Mouse (Mus musculus) macrophage (primary cell): ENCODE measurements around the gene Ctdnep1. TPM values are rescaled to one million over a fixed set of nuclear protein-coding genes. Genes with fewer than 3 reads are reported as not detected.
A peak's percentile ranks its signal among the peaks of the same experiment; 100 is the strongest.

Experiments used
- H3K27ac ChIP-seq: fragments of 350-480 bp; formaldehyde crosslinking; 2 replicates; pipeline ENCODE4 v1.9.0; 2021
- H3K36me3 ChIP-seq: fragments of 350-480 bp; formaldehyde crosslinking; 2 replicates; pipeline ENCODE4 v1.9.0; 2021; ENCODE audit errors: inconsistent target
- H3K4me3 ChIP-seq: fragments of 350-480 bp; formaldehyde crosslinking; 2 replicates; pipeline ENCODE4 v1.9.0; 2021; ENCODE audit errors: inconsistent target
- H3K79me2 ChIP-seq: fragments of 350-480 bp; formaldehyde crosslinking; 2 replicates; pipeline ENCODE4 v1.9.0; 2021; ENCODE audit errors: inconsistent target
- WGBS: methylation state at CpG from one replicate; pipeline ENCODE4 v1.1.7; 2026; ENCODE audit warnings: inconsistent platforms; ENCODE audit not compliant: missing documents; 5-methylcytosine and 5-hydroxymethylcytosine counted together
- polyA plus RNA-seq: library from polyadenylated mRNA; stranded (reverse); fragments of 250-400 nt; gene quantifications from 3 replicates; pipeline ENCODE4 v1.2.4, GENCODE M21; 2018; ENCODE audit warnings: inconsistent platforms
- total RNA-seq, 78 experiments: library from RNA; depleted of rRNA; stranded (reverse); fragments of 250-400 nt; gene quantifications; 1 replicate in 9 of 78; 2 replicates in 24 of 78; 3 replicates in 43 of 78; 4 replicates in 2 of 78; pipeline ENCODE4 v1.2.4; 2018; ENCODE audit warnings: inconsistent platforms in 56 of 78

Ctdnep1 gene
- total RNA-seq (2018; cell fraction: chromatin; rRNA removed): 10 to 100 TPM; 44.9 to 99.7 (median 80.2) TPM
- total RNA-seq (2018; cell fraction: cytosol; rRNA removed): 100 to 1,000 TPM; 127 to 196 (median 168) TPM
- 100 to 1,000 TPM in 24 of 26 experiments, 10 to 100 TPM in 2; 92.4 to 166 (median 127) TPM for total RNA-seq (2018; cell fraction: nucleus; rRNA removed)
- polyA plus RNA-seq: 102 to 235 TPM (median 115 TPM) in 3 replicates

GRCm38 (mm10) chr11:69981141-69981762 is at the start of gene Ctdnep1:
Gene Ctdnep1, plus strand, starts transcription at chr11:69981156.
- Histone ChIP-seq H3K4me3 (peak within 1 kb of the TSS; percentile 97), H3K36me3 (peaks cover 31% of the 10 kb centered on the region), H3K79me2 (peaks cover 68% of the 10 kb centered on the region), H3K27ac (peak within 1 kb of the TSS; percentile 70)
- 0% methylated on average over 41 of the region's 43 CpGs for WGBS

DNA sequence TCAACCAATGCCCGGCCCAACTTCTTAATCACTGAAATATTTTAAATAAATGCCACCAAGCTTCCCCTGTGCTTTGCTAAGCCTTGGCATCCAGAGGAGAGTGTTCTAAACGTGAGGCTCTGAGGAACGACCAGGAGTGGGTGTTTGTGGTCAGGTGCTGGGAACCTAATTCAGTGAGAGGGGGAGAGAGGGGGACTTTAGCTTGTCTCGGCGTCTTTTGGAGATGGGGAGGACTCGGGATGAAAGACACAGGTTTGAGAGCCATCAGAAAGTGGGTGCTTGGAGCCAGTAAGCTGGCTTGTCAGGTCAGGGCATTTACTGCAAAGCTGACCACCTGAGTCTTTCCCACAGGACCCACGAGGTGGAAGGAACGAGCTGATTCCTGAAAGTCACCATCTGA is 49.2 kb upstream of the Ctdnep1 start:
- peak overlapping the region; percentile 33; the same call in 1 of the 2 replicates for H3K27ac ChIP-seq

GRCm38 (mm10) chr11:69932254-69932653 is 48.7 kb upstream of the Ctdnep1 start:
- Histone ChIP-seq H3K36me3 (no peaks in the 10 kb centered on the region), H3K4me3 (no peak overlapping the region), H3K79me2 (no peaks in the 10 kb centered on the region), H3K27ac (no peak overlapping the region)
- WGBS: 72% methylated on average over 3 of the region's 3 CpGs

More for the DNA sequence above, 49.2 kb upstream of the Ctdnep1 start:
- H3K4me3 ChIP-seq: no peak overlapping the region
- WGBS: 28% methylated on average over 7 of the region's 8 CpGs
- H3K36me3 ChIP-seq: no peaks in the 10 kb centered on the region
- no peaks in the 10 kb centered on the region for H3K79me2 ChIP-seq

GRCm38 (mm10) chr11:69933066-69933465 is 47.9 kb upstream of the Ctdnep1 start:
- no peaks in the 10 kb centered on the region for H3K36me3 ChIP-seq
- H3K4me3 ChIP-seq: no peak overlapping the region
- 71% methylated on average over 4 of the region's 4 CpGs for whole genome bisulfite sequencing
- H3K79me2 ChIP-seq: no peaks in the 10 kb centered on the region
- no peak overlapping the region for H3K27ac ChIP-seq

DNA sequence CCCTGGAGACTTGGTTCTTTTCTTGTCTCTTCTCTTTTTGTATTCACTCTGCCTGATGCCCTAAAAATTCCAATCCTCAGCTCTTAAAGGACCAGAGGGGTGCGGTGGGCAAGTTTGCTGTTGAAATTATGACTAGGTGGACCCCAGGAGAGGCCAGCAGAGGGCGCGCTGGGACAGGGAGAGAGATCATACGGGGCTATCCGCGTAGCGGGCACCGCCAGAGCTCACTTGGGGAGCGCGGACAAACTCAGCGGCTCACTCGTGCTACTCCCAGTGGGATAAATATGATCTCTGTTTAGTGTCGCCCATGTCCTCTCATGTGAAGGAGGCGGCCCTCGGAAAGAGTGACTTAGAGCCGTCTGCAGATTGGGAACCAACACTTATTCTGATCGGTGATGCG is 46.8 kb upstream of the Ctdnep1 start:
- no peaks in the 10 kb centered on the region for H3K36me3 ChIP-seq
- no peaks in the 10 kb centered on the region for H3K79me2 ChIP-seq
- no peak overlapping the region for H3K27ac ChIP-seq
- 2% methylated on average over 17 of the region's 18 CpGs for WGBS
- no peak overlapping the region for H3K4me3 ChIP-seq

- Histone ChIP-seq H3K4me3 (no peak overlapping the region), H3K79me2 (no peaks in the 10 kb centered on the region), H3K27ac (no peak overlapping the region), H3K36me3 (no peaks in the 10 kb centered on the region)
- WGBS: 22% methylated on average over 6 of the region's 6 CpGs
Measured at GRCm38 (mm10) chr11:69934681-69935080, 46.3 kb upstream of the Ctdnep1 start.

- 2% methylated on average over 62 of the region's 62 CpGs for WGBS
- H3K27ac ChIP-seq: no peak within 1 kb of the TSS
- H3K36me3 ChIP-seq: no peaks in the 10 kb centered on the region
- no peak within 1 kb of the TSS for H3K4me3 ChIP-seq
- H3K79me2 ChIP-seq: no peaks in the 10 kb centered on the region
Measured at GRCm38 (mm10) chr11:69935137-69935879, 45.6 kb upstream of the Ctdnep1 start, which contains the start of gene Ybx2. Gene Ybx2, plus strand, starts transcription at chr11:69935796.

GRCm38 (mm10) chr11:69936156-69936555 is 44.8 kb upstream of the Ctdnep1 start:
- no peak overlapping the region for H3K27ac ChIP-seq
- 2% methylated on average over 25 of the region's 30 CpGs for WGBS
- H3K4me3 ChIP-seq: no peak overlapping the region
- no peaks in the 10 kb centered on the region for H3K79me2 ChIP-seq
- no peaks in the 10 kb centered on the region for H3K36me3 ChIP-seq

- Histone ChIP-seq H3K79me2 (no peaks in the 10 kb centered on the region), H3K4me3 (no peak overlapping the region), H3K27ac (no peak overlapping the region), H3K36me3 (no peaks in the 10 kb centered on the region)
- 74% methylated on average over 8 of the region's 9 CpGs for WGBS
Measured at GRCm38 (mm10) chr11:69936714-69937347, 44.1 kb upstream of the Ctdnep1 start.

DNA sequence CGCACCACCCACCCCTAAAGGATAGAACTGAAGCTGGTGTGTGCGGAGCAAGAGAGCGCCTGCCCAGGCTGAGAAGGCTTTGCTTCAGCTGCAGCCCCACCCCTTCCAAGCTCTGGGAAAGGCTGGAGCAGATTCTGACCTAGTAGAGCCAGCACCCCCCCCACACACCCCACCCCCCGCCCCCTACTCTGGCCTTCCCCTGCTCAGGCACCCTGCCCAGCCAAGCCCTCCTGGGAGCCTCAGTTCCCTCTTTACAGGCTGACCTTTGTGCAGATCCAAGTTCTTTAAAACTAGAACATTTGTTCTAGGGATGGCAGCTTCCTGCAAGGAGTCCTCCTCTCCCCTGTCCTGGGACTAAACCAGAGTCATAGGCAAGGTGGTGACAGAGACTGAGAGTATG is 43.6 kb upstream of the Ctdnep1 start:
- Histone ChIP-seq H3K27ac (no peak overlapping the region), H3K4me3 (no peak overlapping the region), H3K79me2 (no peaks in the 10 kb centered on the region), H3K36me3 (no peaks in the 10 kb centered on the region)
- 52% methylated on average over 4 of the region's 4 CpGs for WGBS

DNA sequence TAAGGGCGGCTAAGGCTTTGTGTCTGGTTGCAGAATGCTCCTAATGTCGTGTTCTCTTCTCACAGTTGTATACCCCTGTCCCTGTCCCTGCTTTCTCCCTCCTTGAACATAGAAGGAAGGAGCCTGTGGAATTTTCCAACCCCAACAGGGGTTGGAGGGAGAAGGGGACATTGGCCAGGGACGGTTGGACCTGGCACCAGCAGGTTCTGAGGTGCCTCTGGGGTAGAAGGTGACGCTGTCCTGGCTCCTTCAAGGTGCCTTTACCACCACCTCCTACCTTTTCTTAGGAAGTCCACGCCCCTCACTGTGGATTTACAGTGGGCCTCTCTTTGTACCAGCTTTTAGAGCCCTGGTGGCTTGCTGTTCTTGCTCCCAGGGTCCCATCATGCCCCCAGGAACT is 43.1 kb upstream of the Ctdnep1 start:
- Histone ChIP-seq H3K4me3 (no peak overlapping the region), H3K79me2 (no peaks in the 10 kb centered on the region), H3K36me3 (no peaks in the 10 kb centered on the region), H3K27ac (no peak overlapping the region)
- WGBS: 77% methylated on average over 5 of the region's 5 CpGs

DNA sequence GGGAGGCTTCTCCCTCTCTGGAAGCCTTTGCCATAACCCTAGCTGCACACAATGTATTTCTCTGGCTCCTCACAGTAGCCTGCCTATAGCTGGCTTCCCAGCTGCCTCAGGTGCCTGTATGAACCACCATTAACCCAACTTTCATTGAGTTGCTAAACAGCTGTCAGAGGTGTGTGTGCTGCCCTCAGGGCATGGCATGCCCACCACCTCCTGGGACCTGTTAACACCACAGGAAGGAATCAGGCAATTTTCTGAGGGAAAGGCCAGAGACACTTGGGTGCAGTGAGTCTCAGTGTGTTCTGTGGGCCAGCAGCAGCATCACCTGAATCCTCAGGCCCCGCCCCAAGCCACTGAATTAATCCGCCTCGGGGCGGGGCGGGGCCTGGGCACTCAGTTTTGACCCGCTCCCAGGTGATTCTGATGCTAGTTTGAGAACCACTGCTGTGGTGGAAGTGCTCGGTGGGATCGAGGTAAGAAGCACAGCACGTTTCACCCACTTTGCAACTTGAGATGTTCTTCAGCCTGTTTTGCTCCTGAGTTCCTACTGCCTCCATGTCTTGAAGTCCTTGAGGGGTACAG is 42.5 kb upstream of the Ctdnep1 start:
- H3K79me2 ChIP-seq: no peaks in the 10 kb centered on the region
- H3K36me3 ChIP-seq: no peaks in the 10 kb centered on the region
- no peak overlapping the region for H3K4me3 ChIP-seq
- whole genome bisulfite sequencing: 80% methylated on average over 9 of the region's 9 CpGs
- no peak overlapping the region for H3K27ac ChIP-seq

DNA sequence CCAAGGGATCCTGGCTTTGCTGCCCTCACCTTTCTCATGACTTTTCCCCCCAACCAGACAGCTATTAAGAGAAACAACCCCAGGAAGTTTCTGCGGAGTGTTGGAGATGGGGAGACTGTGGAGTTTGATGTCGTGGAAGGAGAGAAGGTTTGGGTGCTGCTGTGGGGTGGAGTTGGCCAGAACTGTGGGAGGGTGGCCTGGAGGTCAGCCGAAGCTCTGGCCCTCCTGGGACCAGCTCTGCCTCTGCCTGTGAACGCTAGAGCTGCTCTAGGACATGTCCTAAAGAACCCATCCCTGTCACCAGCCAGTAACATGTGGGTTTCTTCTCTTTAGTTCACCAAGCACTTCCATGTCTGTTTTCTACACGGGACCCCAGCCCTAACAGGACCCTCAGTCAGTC is 41.8 kb upstream of the Ctdnep1 start:
- H3K36me3 ChIP-seq: no peaks in the 10 kb centered on the region
- H3K79me2 ChIP-seq: no peaks in the 10 kb centered on the region
- no peak overlapping the region for H3K4me3 ChIP-seq
- H3K27ac ChIP-seq: no peak overlapping the region
- 83% methylated on average over 5 of the region's 5 CpGs for WGBS

GRCm38 (mm10) chr11:69939731-69940130 is 41.2 kb upstream of the Ctdnep1 start:
- Histone ChIP-seq H3K79me2 (no peaks in the 10 kb centered on the region), H3K4me3 (no peak overlapping the region), H3K36me3 (no peaks in the 10 kb centered on the region), H3K27ac (no peak overlapping the region)
- WGBS: 92% methylated on average over 17 of the region's 17 CpGs
